Mouse (Mus musculus) liver, embryonic 11.5 days (tissue): ENCODE data around the gene Hist1h2ao. TPM values are rescaled to one million over a fixed set of nuclear protein-coding genes. Genes with fewer than 3 reads are reported as not detected.
"Not testable (repeated sequence)": the region's sequence is repeated elsewhere in the genome, so short reads cannot be mapped to it uniquely, and the experiment has no call there.

Experiments used
- ATAC-seq: fragments of 200-750 bp; cut with Nextera tagmentation; replicated peaks from 2 replicates; pipeline ENCODE4 v1.8.0; 2017; ENCODE audit warnings: moderate number of reproducible peaks, mild to moderate bottlenecking, moderate TSS enrichment, moderate library complexity; ENCODE audit not compliant: low FRiP score
- DNase-seq: peaks from one replicate; pipeline ENCODE4 v3.0.0-alpha.2; 2017; ENCODE audit warnings: low spot score
- H3K27ac ChIP-seq: fragments of 300-500 bp; sonication (generic); 2 replicates; pipeline ENCODE4 v1.5.1; 2014; ENCODE audit warnings: mild to moderate bottlenecking, low read depth, low read length, control low read depth
- H3K27me3 ChIP-seq: fragments of 300-500 bp; sonication (generic); replicated peaks from 2 replicates; pipeline ENCODE4 v1.6.1; 2014; ENCODE audit warnings: low read length, mixed read lengths; ENCODE audit not compliant: control insufficient read depth, insufficient read depth
- H3K36me3 ChIP-seq: fragments of 300-500 bp; sonication (generic); 2 replicates; pipeline ENCODE4 v1.6.1; 2014; ENCODE audit warnings: mild to moderate bottlenecking, low read length, moderate library complexity, mixed read lengths; ENCODE audit not compliant: control insufficient read depth, insufficient read depth
- H3K4me1 ChIP-seq: fragments of 300-500 bp; sonication (generic); replicated peaks from 2 replicates; pipeline ENCODE4 v1.6.1; 2014; ENCODE audit warnings: low read length, mixed read lengths; ENCODE audit not compliant: control insufficient read depth, insufficient read depth
- H3K4me2 ChIP-seq: fragments of 300-500 bp; sonication (generic); 2 replicates; pipeline ENCODE4 v1.6.1; 2014; ENCODE audit warnings: mild to moderate bottlenecking, control low read depth, moderate library complexity
- H3K4me3 ChIP-seq: fragments of 300-500 bp; sonication (generic); 2 replicates; pipeline ENCODE4 v1.5.1; 2014; ENCODE audit warnings: low read depth, low read length, control low read depth
- H3K9ac ChIP-seq: fragments of 300-500 bp; sonication (generic); 2 replicates; pipeline ENCODE4 v1.6.1; 2014; ENCODE audit warnings: low read depth, low read length, control low read depth
- H3K9me3 ChIP-seq: fragments of 300-500 bp; sonication (generic); 2 replicates; pipeline ENCODE4 v1.6.1; 2016; ENCODE audit warnings: low read length, inconsistent platforms, mixed read lengths; ENCODE audit not compliant: control insufficient read depth
- whole genome bisulfite sequencing: fragments of 180-500 bp; shearing (Covaris S2); extraction: QIAGEN DNeasy Blood & Tissue Kit; methylation state at CpG from one replicate; pipeline ENCODE4 v1.1.7; 2014; 5-methylcytosine and 5-hydroxymethylcytosine counted together
- polyA plus RNA-seq: library from polyadenylated mRNA; unstranded; fragments of >200 nt; fragmentation: Nextera tagmentation; extraction: Ambion mirVana; gene quantifications from 2 replicates; pipeline ENCODE4 v1.2.1, GENCODE M21; 2014

The Hist1h2ao gene
- polyA plus RNA-seq, 1 experiment from 2014 or later, result 2.2 TPM

GRCm38 (mm10) chr13:21797163-21797562 lies 13.1 kb upstream of the Hist1h2ao start:
- H3K36me3 ChIP-seq, H3K27me3 ChIP-seq, H3K9ac ChIP-seq, H3K4me3 ChIP-seq, H3K27ac ChIP-seq, H3K9me3 ChIP-seq, ATAC-seq, H3K4me1 ChIP-seq, DNase-seq, H3K4me2 ChIP-seq: not testable (repeated sequence)

- not testable (repeated sequence) for H3K36me3 ChIP-seq, H3K27ac ChIP-seq, H3K4me3 ChIP-seq, DNase-seq, H3K4me1 ChIP-seq, H3K27me3 ChIP-seq, H3K4me2 ChIP-seq, H3K9me3 ChIP-seq, H3K9ac ChIP-seq
- peak; percentile 72; the same call in 1 of the 2 replicates for ATAC-seq
- WGBS, result no CpG with 5 or more reads among the region's 4 CpGs
Observed at GRCm38 (mm10) chr13:21803058-21803457, 7.2 kb upstream of the Hist1h2ao start.

- H3K4me3 ChIP-seq, DNase-seq, H3K27me3 ChIP-seq, H3K27ac ChIP-seq, H3K4me1 ChIP-seq, H3K9me3 ChIP-seq, H3K36me3 ChIP-seq, H3K9ac ChIP-seq, H3K4me2 ChIP-seq: not testable (repeated sequence)
- peak; percentile 35 for ATAC-seq
- WGBS, result no CpG with 5 or more reads among the region's 8 CpGs
Observed at GRCm38 (mm10) chr13:21811074-21811473, 809 bp downstream of the Hist1h2ao start.

GRCm38 (mm10) chr13:21811539-21811938 lies 1.3 kb downstream of the Hist1h2ao start, which contains the start of gene Hist1h4m:
Gene Hist1h4m (plus strand): TSS chr13:21811746.
- not testable (repeated sequence) for H3K9ac ChIP-seq, H3K36me3 ChIP-seq, H3K4me1 ChIP-seq, H3K27me3 ChIP-seq, H3K4me3 ChIP-seq, H3K9me3 ChIP-seq, DNase-seq
- no CpG with 5 or more reads among the region's 24 CpGs for WGBS
- Histone ChIP-seq H3K4me2 (peak within 1 kb of the TSS; percentile 38; the same call in 1 of the 2 replicates), H3K27ac (peak within 1 kb of the TSS; percentile 74)
- peak; percentile 56 for ATAC-seq

- DNase-seq, H3K27me3 ChIP-seq, H3K4me1 ChIP-seq, H3K4me3 ChIP-seq, H3K36me3 ChIP-seq, H3K9me3 ChIP-seq, H3K9ac ChIP-seq: not testable (repeated sequence)
- WGBS, result under 1% methylated on average over 12 of the region's 14 CpGs
- ATAC-seq, result peak; percentile 70
- Histone ChIP-seq H3K4me2 (peak overlapping the region; percentile 38; the same call in 1 of the 2 replicates), H3K27ac (peak overlapping the region; percentile 74)
Observed at GRCm38 (mm10) chr13:21812092-21812491, 1.8 kb downstream of the Hist1h2ao start.

GRCm38 (mm10) chr13:21820082-21820890 lies 10.0 kb downstream of the Hist1h2ao start:
- H3K4me1 ChIP-seq, H3K9me3 ChIP-seq, H3K4me3 ChIP-seq, H3K27me3 ChIP-seq, H3K27ac ChIP-seq, H3K36me3 ChIP-seq, H3K4me2 ChIP-seq, H3K9ac ChIP-seq, DNase-seq: not testable (repeated sequence)
- 79% methylated on average over 6 of the region's 16 CpGs for WGBS
- peak; percentile 49 for ATAC-seq

GRCm38 (mm10) chr13:21828511-21828910 lies 18.2 kb downstream of the Hist1h2ao start:
- no peak overlapping the region for H3K4me2 ChIP-seq
- H3K27me3 ChIP-seq, result no peaks in the 10 kb centered on the region
- no peak overlapping the region for H3K27ac ChIP-seq
- no peaks in the 10 kb centered on the region for H3K9me3 ChIP-seq
- no peak overlapping the region for H3K4me3 ChIP-seq
- no peak for ATAC-seq
- WGBS, result 73% methylated on average over 3 of the region's 3 CpGs
- H3K36me3 ChIP-seq, result no peaks in the 10 kb centered on the region
- H3K4me1 ChIP-seq, result no peaks in the 10 kb centered on the region
- H3K9ac ChIP-seq, result no peak overlapping the region
- no peak for DNase-seq

GRCm38 (mm10) chr13:21830344-21830743 lies 20.1 kb downstream of the Hist1h2ao start:
- H3K27me3 ChIP-seq, result no peaks in the 10 kb centered on the region
- no peaks in the 10 kb centered on the region for H3K36me3 ChIP-seq
- no peak overlapping the region for H3K9ac ChIP-seq
- H3K4me3 ChIP-seq, result 0 out of 2 replicates have a peak overlapping the region, but pooled peaks have one; percentile 14
- ATAC-seq (no peak), DNase-seq (peak; percentile 34)
- H3K27ac ChIP-seq, result peak overlapping the region; percentile 57
- peak overlapping the region; percentile 26 for H3K4me2 ChIP-seq
- H3K9me3 ChIP-seq, result no peaks in the 10 kb centered on the region
- WGBS, result 79% methylated on average over 10 of the region's 10 CpGs
- H3K4me1 ChIP-seq, result no peaks in the 10 kb centered on the region
